Mouse (Mus musculus) T-helper 1 cell (primary cell): ENCODE data around the gene Atp8a2.
"Not testable (repeated sequence)": the region's sequence is repeated elsewhere in the genome, so short reads cannot be mapped to it uniquely, and the experiment has no call there.

ENCODE experiments used
- in situ Hi-C: fragments of 300-600 bp; cut with MboI, MseI; formaldehyde crosslinking; loops from one replicate; pipeline ENCODE4 v1.15.1; 2025; ENCODE audit warnings: high pct_unique_total_duplicates

Gene Atp8a2

DNA sequence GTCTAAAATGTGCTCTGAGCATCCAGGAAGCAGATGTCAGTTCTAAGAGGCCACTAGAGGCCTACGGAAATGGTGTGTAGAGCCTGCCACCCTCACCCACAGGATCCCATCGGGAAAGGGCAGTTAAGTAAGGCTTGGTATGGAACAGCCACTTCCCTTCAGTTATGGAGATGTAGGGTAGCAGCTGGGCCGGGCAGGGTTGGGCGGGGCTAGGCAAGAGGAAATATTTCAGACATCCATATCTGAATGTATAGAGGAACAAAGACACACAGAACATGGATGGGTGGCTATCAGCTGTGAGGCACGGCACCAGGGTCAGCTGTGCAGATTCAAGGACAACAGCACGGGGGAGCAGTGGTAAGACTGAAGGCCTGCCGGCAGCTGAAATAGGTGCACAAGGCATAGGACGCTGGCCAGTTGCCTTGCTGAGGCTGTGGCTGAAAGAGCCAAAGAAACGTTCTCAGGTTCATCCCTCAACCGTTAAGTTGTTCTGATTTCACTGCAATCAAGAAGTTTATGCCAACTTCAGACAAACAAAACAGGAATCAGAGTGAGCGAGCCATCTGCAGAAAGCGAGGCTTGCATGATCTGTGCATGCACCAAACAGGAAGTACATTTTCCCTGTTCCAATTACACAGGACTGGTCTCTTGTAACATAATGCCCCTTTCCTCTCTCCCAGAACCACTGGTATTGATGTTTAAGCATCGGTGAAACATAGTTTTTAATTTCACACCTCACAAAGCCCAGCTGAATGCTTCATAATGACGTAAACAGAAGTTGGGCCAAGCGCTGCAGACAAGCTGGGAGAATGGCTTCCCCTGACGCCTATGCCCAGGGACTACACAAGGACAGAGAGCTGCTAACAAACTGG, 549.9 kb downstream of the Atp8a2 start:
- in situ Hi-C loops: no loop called here

DNA sequence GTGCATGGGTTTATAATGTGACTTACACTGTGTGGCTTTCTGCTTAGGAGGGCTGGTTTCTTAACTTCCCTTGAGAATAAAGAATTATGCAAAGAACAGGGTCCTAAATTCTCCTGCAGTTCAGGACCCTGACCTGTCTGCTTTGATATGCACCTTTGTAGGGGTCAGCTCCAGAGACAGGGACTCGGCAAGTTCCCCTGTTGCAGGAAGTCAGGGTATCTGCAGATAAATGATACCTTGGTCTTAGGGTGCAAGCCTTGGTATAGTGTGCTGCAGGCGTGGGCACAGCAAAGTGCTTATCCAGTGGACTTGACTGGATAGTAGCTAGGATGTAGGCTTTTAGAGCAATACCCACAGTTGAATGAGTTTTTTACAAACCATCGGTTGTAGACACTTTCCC, 552.1 kb downstream of the Atp8a2 start:
- in situ Hi-C loops: no loop called here

DNA sequence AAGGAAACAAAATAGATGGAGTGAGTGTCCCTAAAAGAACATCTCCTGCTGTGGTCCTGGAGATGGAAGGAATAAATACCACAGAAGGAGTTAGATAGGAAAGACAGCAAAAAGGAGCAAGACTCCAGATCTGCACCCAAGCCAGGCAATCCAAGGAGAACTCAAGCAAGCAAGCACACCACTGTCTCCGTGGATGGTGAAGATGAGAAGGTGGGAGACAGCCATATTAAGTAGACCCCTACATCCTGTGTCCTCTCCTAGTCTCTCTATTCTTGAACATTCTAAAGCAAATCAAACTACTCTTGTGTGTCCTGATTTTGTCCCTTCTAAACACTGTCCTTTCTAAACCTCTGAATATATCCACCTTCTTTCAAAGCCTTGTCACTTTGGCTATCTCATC, 552.8 kb downstream of the Atp8a2 start:
- in situ Hi-C loops: no loop called here

DNA sequence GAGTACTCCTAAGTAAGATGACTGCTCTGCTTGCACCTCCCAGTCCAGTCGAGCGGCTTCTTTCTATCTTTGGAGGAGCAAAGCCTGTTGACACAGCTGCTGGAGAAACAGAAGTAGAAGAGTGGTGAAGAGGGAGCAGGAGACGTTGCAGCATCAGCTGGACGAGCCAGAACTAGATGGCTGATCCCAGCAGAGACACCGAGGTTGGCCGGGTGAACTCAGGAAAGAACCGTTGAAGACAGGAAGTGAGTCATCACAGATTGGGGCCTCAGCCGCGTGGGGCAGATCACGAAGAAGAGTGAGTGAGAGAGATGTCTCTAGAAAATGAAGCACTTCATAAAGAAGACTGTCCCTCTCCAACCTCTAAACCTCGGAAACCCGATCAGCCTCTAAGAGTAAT, 553.4 kb downstream of the Atp8a2 start:
- in situ Hi-C loops: no loop called here

DNA sequence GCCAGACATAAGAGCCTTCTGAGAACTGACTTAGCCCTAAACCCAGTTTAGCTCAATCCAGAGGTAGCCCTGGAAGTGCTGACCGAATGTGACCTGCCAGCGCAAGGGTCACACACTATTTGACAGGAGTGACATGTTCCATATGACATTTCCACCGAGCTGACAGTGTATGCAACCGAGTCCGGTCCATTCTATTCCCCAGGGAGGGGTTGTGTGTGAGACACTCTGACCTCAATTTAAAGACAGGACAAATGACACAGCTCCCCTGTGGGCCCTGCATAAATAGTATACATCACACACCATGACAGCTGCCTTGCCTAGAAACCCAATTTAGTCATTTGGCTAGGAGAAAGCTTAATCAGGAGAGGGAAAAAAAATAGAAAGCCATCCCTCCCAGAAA, 555.1 kb downstream of the Atp8a2 start:
- in situ Hi-C loops: no loop called here

DNA sequence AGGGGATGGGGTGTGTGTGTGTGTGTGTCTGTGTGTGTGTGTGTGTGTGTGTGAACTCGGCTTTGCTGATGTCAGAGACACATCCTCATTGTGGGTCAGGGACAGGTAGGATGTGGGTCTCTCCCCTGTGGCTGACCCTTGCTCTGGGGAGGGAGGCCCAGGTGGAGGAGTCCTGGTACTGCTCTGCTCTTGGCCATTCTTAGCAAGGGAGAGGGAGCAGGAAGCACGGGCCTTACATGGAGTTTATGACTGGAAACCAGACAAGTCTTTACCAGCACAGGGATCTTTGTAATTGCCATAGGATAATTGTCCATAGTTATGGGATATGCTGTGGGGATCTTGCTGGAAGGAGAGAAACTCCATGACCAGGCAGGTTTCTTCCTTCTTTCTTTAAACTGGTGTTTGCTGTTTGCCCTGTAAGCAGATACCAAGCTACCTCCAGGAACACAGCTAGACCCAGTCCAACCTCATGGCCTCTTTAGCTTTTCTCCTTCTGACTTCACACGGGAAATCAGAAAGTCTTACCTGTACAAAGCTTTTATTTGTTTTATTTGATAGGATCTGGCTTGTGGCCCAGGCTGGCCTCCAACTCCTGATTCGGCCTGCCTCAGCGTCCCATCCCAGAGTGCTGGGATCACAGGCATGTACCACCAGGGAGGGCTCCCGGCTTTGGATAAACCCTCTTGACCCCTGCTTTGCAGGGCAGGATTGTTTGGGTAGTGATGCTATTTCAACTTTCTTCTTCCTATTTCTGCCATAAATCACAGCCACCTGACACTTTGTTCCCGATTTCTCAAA, 557.9 kb downstream of the Atp8a2 start:
- in situ Hi-C loops: no loop called here

DNA sequence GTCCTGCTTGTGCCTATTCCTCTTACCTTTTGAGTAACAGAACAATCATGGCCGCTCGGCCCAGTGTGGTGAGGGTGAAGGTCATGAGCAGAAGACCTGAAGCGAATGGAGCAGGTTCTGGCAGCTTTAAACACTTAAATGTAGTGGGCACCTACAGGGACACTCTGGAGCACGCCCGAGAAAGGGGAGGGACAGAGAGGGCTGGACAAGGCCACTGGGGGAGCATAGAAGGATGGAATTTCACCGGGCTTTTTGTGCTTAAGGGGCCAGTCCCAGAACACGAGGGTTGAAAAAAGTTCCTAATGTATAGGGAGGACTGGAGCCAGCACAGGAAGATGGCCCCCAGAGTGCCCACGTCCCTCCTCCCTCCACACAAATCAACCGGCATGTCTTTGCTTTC, 563.0 kb downstream of the Atp8a2 start:
- in situ Hi-C loops: no loop called here

DNA sequence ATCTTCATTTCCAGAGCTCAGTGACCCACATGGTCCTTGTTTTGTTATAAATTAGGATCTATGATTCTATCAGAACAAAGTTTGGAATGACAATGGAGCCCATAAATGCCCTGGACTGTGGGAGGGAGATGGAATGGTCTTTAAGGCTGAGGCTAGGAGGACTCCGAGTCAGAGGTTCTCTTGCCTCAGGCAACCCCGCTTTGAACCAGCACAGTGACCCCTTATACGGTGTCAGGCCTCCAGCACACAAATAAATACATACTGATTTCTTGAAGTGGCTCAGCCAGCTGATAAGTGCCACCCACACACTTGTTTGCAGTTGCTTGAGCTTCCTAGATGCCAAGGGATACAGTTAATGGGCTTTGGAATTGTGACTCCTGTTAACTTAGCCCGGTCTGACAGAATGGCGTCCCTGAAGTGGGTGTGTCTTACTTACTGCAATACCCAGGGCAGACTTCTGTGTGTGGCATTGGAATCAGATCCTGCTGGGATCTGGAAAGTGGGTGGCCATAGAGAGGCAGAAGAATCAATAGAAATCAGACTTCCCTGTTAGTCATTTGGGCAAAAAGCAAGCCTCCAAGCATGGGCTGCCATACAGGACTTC, 563.6 kb downstream of the Atp8a2 start:
- in situ Hi-C loops: no loop called here

DNA sequence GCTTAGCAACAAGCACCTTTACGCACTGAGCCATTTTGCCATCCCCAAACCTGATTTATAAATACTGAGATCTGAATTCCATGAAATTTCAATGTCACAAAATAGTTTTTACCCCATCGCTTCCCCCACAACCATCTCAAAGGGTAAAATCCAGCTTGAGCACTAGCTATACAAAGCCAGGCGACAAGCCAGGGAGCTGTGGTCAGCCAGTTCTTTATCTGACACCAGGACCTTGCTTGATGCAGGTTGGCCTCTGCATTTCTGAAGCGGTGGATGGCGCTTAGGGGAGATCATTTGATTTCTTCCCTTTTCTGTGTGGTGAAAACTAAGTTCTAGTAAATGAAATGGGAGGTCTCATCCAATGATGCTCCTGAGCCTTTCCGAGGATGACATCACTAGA, 564.9 kb downstream of the Atp8a2 start:
- in situ Hi-C loops: no loop called here

DNA sequence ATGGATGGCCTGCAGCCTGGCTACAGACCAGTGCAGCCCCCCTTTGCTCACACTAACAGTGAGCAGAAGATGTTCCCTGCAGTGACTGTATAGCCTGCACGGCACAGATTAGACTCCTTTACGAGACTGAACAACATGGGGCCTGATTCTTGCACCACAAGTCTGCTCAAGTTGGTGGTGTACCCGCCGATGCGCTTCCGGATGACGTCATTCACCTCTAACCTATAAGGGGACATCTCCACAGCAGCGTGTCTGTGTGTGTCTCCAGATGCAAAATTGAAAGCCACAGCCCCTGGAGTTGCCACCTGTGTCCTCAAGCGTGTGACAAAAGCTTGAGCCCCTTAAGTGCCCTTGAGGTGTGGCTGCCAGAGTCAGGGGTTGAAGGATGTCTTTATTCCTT, 566.9 kb downstream of the Atp8a2 start:
- in situ Hi-C loops: no loop called here

DNA sequence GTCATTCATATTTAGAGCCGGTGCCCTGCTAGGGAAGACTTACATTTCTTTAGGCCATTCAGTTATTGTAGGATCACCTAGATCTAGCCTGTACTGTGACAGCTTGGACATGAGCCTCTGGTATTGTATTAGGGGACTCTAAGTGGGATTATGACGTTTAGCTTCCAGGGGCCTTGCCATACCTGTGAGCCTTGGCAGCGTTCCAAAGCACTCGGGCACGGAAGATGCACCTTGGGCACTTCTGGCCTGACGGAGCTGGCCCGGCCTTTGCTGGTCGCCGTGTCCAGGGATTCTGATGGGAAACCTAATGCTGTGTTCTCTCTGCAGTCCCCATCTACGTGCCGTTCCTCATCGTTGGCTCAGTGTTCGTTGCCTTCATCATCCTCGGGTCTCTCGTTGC, 567.7 kb downstream of the Atp8a2 start:
- in situ Hi-C loops: no loop called here

DNA sequence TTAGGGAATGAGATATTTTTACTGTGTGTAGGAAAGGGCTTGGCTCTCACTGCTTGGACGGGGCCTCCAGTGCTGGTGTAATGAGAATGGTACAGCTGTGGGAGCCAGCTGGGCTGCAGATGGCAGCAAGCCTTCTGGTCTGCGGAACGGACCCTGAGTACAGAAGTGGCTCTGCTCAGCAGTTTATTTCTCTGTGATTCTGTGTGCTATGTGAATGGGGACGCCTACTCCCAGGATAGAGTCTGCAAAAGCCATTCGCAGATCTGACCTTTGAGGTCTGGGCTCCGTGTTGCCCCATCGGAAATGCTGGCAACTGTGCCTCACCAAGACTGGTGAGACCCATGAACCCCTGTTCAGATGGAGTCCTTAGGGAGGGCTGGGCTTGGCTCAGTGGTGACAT, 569.2 kb downstream of the Atp8a2 start:
- in situ Hi-C loops: no loop called here

DNA sequence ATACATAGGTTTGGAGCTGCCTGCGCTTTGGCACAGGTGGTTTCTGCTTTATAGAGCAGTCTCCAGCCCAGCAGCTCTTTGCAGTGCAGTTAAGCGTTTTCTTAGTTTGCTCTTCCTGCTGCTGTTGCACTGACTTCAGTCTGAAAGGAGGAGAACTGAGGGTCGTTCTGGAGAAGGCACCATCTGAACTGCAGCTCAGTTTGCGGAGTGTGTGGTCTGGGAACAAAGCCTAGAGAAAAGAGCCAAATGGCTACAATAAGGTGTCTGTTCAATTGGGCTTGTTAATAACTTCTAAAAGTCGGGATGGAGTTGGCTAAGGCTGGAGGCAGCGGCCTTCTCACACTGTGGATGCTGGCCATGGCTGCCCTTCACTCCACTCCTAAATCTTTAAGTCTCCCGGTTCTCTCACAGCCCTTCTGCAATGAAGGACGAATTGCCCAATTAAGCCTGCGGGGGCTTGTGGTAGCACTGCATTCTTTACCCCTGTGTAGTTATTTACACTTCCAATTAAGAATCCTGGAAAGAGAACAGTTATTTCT, 569.8 kb downstream of the Atp8a2 start:
- in situ Hi-C loops: no loop called here

DNA sequence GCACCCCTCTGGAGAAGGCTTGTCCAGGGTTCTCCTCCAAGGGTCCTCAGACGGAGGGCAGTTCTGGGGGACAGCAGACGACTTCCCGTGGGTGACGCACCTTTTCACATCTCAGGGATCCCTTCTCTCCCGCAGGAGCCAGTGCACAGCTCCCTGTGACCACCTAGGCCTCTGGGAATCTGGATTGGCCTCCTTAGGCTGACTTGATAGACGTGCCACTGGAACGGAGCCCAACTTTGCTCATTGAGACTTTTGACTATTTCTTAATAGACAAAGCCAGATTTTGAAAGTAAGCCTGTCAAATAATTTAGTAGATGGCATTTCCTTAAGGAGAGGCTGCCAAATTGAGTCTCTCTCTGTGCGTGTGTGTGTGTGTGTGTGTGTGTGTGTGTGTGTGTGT, 570.3 kb downstream of the Atp8a2 start:
- in situ Hi-C loops: no loop called here

DNA sequence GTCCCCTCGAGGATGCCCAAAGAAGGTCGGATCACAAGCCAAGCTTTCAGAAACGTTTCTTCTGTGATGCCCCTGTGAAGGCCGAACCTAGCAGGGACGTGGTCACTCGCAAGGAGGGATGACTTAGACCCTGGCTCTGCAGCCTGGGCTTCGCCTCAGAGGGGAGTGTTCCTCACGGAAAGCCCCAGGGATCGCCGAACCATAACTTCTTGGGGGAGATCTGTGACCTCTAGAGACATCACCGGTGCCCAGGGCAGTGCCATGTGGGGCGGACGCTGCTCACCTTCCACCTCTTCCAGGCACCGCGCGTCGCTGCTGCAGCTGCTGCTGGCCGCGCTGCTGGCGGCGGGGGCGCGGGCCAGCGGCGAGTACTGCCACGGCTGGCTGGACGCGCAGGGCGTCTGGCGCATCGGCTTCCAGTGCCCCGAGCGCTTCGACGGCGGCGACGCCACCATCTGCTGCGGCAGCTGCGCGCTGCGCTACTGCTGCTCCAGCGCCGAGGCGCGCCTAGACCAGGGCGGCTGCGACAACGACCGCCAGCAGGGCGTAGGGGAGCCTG, 571.1 kb downstream of the Atp8a2 start:
- in situ Hi-C loops: no loop called here

DNA sequence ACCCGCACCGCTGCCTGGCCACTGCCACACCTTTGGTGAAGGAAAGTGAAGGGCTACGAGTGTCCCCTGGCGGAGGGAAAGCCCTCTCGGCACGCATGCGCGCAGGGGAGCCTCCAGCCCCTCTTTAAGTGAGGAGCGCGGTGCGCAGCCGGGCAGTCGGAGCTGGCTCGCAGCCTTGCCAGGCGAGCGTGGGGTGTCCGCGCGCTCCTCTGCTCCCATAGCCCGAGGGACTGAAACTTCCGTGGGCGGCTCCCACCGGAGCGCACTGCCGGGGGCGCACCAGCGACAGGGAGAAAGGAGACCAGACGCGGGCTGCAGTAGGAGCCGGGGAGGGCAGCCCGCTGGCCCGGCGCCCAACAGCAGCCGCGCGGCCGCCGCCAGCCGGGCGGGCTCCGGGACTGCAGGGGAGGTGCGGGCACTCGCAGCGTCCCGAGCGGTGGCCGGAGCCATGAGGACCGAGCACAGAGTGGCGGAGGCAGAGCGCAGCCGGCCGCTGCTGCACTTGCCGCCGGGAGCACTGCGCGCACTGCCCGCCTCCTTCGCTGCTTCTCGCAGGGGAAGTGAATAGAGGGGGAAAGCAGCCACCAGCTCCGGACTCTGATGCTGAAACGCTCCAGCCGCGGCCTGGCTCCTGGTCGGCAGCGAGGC, 571.7 kb downstream of the Atp8a2 start, which contains the start of gene Shisa2:
Shisa2 (plus strand) TSS at position 151 of the 648 bp plus-strand sequence.
- in situ Hi-C loops: no loop called here

DNA sequence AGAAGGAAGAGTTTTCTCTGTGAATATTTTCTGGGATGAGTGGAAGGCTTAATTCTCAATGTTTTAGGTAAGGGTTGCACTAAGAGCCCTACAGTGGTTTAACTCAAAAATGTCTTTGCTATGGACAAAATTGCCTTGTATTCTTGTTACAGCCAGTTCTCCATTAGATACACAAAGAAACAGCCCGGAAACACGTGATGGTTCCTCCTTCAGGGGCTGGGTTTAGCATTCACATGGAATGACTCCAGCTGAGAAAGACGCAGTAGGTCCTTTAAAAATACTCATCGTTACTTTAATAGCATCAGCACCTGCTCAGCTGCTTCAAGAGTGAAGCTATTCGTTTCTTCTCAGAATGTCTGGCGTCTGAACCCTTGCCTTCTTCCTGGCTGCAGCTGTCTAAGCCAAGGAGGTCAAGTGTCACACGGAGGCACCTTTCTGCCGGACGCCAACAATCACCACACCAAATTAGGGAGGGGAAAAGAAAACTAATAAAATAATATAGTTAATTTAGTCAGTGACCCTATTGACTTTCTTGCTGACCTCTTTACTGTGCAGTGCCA, 572.6 kb downstream of the Atp8a2 start:
- in situ Hi-C loops: no loop called here

DNA sequence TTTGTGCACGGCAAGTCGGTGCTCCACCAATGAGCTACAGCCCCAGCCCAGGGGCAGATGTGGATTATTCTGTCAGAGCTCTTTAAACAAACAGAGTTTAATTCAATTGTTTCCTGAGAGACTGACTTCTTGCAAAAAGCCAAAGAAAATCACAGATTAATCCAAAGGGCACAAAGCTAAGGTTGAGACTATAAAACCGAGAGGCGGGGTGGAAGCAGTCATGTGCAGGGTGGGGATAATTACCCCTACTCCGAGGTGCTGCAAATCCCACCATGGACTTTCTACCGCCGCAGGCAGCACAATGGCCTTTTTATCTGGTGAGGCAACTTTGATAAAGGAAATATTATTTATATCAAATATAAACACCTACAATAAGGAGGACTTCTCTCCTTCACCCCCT, 580.2 kb downstream of the Atp8a2 start:
- in situ Hi-C loops: no loop called here

DNA sequence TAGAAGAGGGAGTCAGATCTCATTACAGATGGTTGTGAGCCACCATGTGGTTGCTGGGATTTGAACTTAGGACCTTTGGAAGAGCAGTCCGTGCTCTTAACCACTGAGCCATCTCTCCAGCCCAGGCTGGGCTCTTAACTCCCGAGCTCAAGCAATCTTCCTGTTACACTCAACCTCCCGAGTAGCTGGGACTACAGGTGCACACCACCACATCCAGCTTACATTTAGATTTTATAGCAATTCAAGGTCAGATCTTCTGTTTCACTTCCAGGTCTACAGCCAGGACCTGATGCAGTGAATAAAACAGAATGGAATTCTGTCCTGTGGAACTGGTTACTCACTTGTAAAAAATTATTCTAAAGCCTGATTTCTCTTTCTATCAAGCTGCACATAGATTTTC, 582.8 kb downstream of the Atp8a2 start:
- in situ Hi-C loops: not testable (repeated sequence)

DNA sequence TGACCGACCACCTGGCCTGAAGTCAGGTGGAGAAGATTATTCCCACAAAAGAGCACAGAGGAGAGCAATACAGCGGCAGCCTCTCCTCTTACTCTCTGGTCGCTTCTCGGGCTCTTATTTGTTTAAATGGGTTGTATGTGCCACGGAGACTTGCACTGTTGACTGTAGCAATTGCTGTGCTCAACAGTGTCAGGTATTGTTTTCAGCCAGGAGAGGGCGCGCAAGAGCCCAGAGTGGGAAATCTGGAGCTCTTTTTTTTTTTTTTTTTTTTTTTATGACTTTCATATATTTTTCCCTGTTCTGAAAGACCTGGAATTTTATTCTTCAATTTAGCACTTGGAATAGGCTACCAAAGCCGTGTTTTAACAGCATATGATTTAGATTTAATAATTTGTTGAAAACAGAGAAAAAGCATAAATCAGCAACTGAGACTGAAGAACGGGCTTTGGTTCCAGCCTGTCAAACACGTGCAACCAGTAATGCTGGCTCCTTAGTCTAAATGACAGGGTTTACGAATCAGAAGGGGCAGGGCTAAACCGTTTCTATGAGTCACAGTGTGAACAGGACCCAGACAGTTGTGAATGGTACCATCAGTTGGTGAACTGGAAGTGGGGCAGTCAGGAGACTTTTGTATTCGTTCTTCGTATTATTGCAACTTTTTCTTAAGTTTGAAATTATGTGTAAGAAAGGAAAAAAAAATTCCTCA, 583.9 kb downstream of the Atp8a2 start:
- in situ Hi-C loops: no loop called here
